Mouse (Mus musculus) thymus, adult 2 months (tissue): ENCODE data around the gene Dut. TPM values are rescaled to one million over a fixed set of nuclear protein-coding genes. Genes with fewer than 3 reads are reported as not detected.

Experiments used
- DNase-seq: peaks from one replicate; pipeline ENCODE4 v3.0.0; 2021
- H3K27ac ChIP-seq: fragments of 200-500 bp; 2 replicates; pipeline ENCODE4 v1.5.1; 2012; ENCODE audit warnings: low read length, control low read depth; ENCODE audit not compliant: control insufficient read depth, insufficient read depth
- H3K27me3 ChIP-seq: fragments of 200-500 bp; 2 replicates; pipeline ENCODE4 v1.6.1; 2012; ENCODE audit warnings: mild to moderate bottlenecking, low read length, moderate library complexity, mixed read lengths; ENCODE audit not compliant: control insufficient read depth, insufficient read depth
- H3K36me3 ChIP-seq: fragments of 200-500 bp; 2 replicates; pipeline ENCODE4 v1.6.1; 2012; ENCODE audit warnings: mild to moderate bottlenecking, low read length, moderate library complexity; ENCODE audit not compliant: control insufficient read depth, insufficient read depth
- H3K4me1 ChIP-seq: fragments of 200-500 bp; replicated peaks from 2 replicates; pipeline ENCODE4 v1.6.1; 2012; ENCODE audit warnings: low read length; ENCODE audit not compliant: control insufficient read depth, insufficient read depth
- H3K4me3 ChIP-seq: fragments of 200-500 bp; 2 replicates; pipeline ENCODE4 v1.5.1; 2012; ENCODE audit warnings: mild to moderate bottlenecking, low read length, control low read depth, moderate library complexity; ENCODE audit not compliant: control insufficient read depth, insufficient read depth
- CTCF ChIP-seq: fragments of 200-500 bp; IDR thresholded peaks from 2 replicates; pipeline ENCODE4 v1.5.1; 2012; ENCODE audit warnings: mild to moderate bottlenecking, control low read depth, low read length, moderate library complexity, borderline replicate concordance; ENCODE audit not compliant: control insufficient read depth, poor library complexity, insufficient read depth; ENCODE audit errors: extremely low read depth
- POLR2A ChIP-seq: fragments of 200-500 bp; IDR thresholded peaks from 2 replicates; pipeline ENCODE4 v1.6.1; 2012; ENCODE audit warnings: mild to moderate bottlenecking, low read length, control low read depth, moderate library complexity; ENCODE audit not compliant: control insufficient read depth, poor library complexity, insufficient read depth; ENCODE audit errors: extremely low read depth
- WGBS: fragments of 180-500 bp; shearing (Covaris S2); methylation state at CpG from one replicate; pipeline ENCODE4 v1.1.7; 2018; 5-methylcytosine and 5-hydroxymethylcytosine counted together
- polyA plus RNA-seq: library from polyadenylated mRNA; depleted of rRNA; stranded (reverse); fragments of >200 nt; gene quantifications from 2 replicates; pipeline ENCODE4 v1.2.3, GENCODE M21; 2012; rRNA removed

Gene Dut
- polyA plus RNA-seq, 1 experiment: 78.6 TPM

- Histone ChIP-seq H3K27ac (no peak overlapping the region), H3K4me3 (no peak overlapping the region), H3K27me3 (no peaks in the 10 kb centered on the region), H3K36me3 (no peaks in the 10 kb centered on the region), H3K4me1 (no peaks in the 10 kb centered on the region)
- 90% methylated on average over 3 of the region's 3 CpGs for WGBS
- TF ChIP-seq CTCF (no peak), POLR2A (no peak)
- DNase-seq: no peak
Observed at GRCm38 (mm10) chr2:125305671-125306070, 58.7 kb downstream of the Dut start.

Other genes starting within 250 kb of the Dut start
- gene Slc24a5, start 179.1 kb upstream of the Dut start, polyA plus RNA-seq: 0.10 TPM in 1 of 2 replicates, not detected in the other
- 12.9 and 16.3 TPM in 2 replicates for gene Myef2, start 123.5 kb upstream of the Dut start, polyA plus RNA-seq
- not detected in 2 replicates for gene Ctxn2, start 110.5 kb upstream of the Dut start, polyA plus RNA-seq
- gene Slc12a1, start 94.7 kb upstream of the Dut start, polyA plus RNA-seq: 0.01 TPM in 1 of 2 replicates, not detected in the other